Mouse (Mus musculus) right cerebral cortex, adult 2 months (tissue): Measurements from ENCODE around the gene C330007P06Rik.
"Not testable (repeated sequence)": the region's sequence is repeated elsewhere in the genome, so short reads cannot be mapped to it uniquely, and the experiment has no call there.

Source experiments
- DNase-seq, 2 experiments: peaks; one replicate each; pipeline ENCODE4 v3.0.0; 2021 to 2022; ENCODE audit warnings: low spot score in 2 of 2

Gene C330007P06Rik

GRCm38 (mm10) chrX:36799131-36799879 lies 74.6 kb downstream of the C330007P06Rik start:
- no peak for DNase-seq

GRCm38 (mm10) chrX:36796734-36797133 lies 77.2 kb downstream of the C330007P06Rik start:
- not testable (repeated sequence) for DNase-seq

- DNase-seq: peak; percentile 70 to 76
Observed at GRCm38 (mm10) chrX:36796163-36796581, 77.7 kb downstream of the C330007P06Rik start.

- DNase-seq: peak; percentile 68 to 74
Observed at GRCm38 (mm10) chrX:36795424-36796162, 78.3 kb downstream of the C330007P06Rik start, which contains the start of gene Slc25a5. Gene Slc25a5, plus strand, starts transcription at chrX:36795651.

GRCm38 (mm10) chrX:36794571-36794970 lies 79.3 kb downstream of the C330007P06Rik start:
- no peak for DNase-seq

- no peak for DNase-seq
Observed at GRCm38 (mm10) chrX:36789360-36789759, 84.6 kb downstream of the C330007P06Rik start.

GRCm38 (mm10) chrX:36777694-36778093 lies 96.2 kb downstream of the C330007P06Rik start:
- DNase-seq: no peak

GRCm38 (mm10) chrX:36775520-36775919 lies 98.4 kb downstream of the C330007P06Rik start:
- DNase-seq: no peak
